Mouse (Mus musculus): Measurements from ENCODE around the gene Pitpnm3. TPM values are rescaled to one million over a fixed set of nuclear protein-coding genes. Genes with fewer than 3 reads are reported as not detected.

Pitpnm3 gene
- polyA plus RNA-seq, 1 experiment from 2014 or later, result 0.41 TPM

GRCm38 (mm10) chr11:72155981-72156428, 20.4 kb upstream of the Pitpnm3 start:
- Histone ChIP-seq H3K4me2 (no peak overlapping the region), H3K4me1 (peaks cover 12% of the 10 kb centered on the region), H3K9me3 (no peaks in the 10 kb centered on the region), H3K9ac (no peak overlapping the region), H3K27ac (no peak overlapping the region), H3K4me3 (replicated peaks) (no peak overlapping the region), H3K27me3 (no peaks in the 10 kb centered on the region), H3K36me3 (replicated peaks) (peaks cover 57% of the 10 kb centered on the region)
- ATAC-seq (ENCODE audit: low FRiP score), result no peak
- 84% methylated on average over 4 of the region's 4 CpGs for WGBS

GRCm38 (mm10) chr11:72155186-72155980, 19.8 kb upstream of the Pitpnm3 start:
- Histone ChIP-seq H3K36me3 (replicated peaks) (peaks cover 57% of the 10 kb centered on the region), H3K9me3 (no peaks in the 10 kb centered on the region), H3K4me1 (peaks cover 12% of the 10 kb centered on the region), H3K4me3 (replicated peaks) (no peak overlapping the region), H3K27me3 (no peaks in the 10 kb centered on the region), H3K9ac (no peak overlapping the region), H3K4me2 (no peak overlapping the region), H3K27ac (peak overlapping the region; percentile 59)
- ATAC-seq (ENCODE audit: low FRiP score), result no peak
- 63% methylated on average over 11 of the region's 11 CpGs for WGBS

GRCm38 (mm10) chr11:72153122-72153862, 17.7 kb upstream of the Pitpnm3 start:
- H3K27me3 ChIP-seq, result no peaks in the 10 kb centered on the region
- no peaks in the 10 kb centered on the region for H3K9me3 ChIP-seq
- H3K9ac ChIP-seq, result no peak overlapping the region
- ATAC-seq (ENCODE audit: low FRiP score), result no peak
- 82% methylated on average over 12 of the region's 12 CpGs for WGBS
- peaks cover 44% of the 10 kb centered on the region for H3K36me3 ChIP-seq (replicated peaks)
- H3K4me3 ChIP-seq (replicated peaks), result no peak overlapping the region
- H3K4me2 ChIP-seq, result no peak overlapping the region
- H3K4me1 ChIP-seq, result peaks cover 19% of the 10 kb centered on the region
- no peak overlapping the region for H3K27ac ChIP-seq

GRCm38 (mm10) chr11:72151120-72151519, 15.5 kb upstream of the Pitpnm3 start:
- 42% methylated on average over 2 of the region's 2 CpGs for WGBS
- H3K4me2 ChIP-seq, result no peak overlapping the region
- peaks cover 31% of the 10 kb centered on the region for H3K4me1 ChIP-seq
- H3K4me3 ChIP-seq (replicated peaks), result no peak overlapping the region
- 0 out of 2 replicates have a peak, but pooled peaks cover 3% of the 10 kb centered on the region for H3K27me3 ChIP-seq
- peaks cover 26% of the 10 kb centered on the region for H3K36me3 ChIP-seq (replicated peaks)
- no peak for ATAC-seq (ENCODE audit: low FRiP score)
- H3K27ac ChIP-seq, result no peak overlapping the region
- H3K9ac ChIP-seq, result no peak overlapping the region
- H3K9me3 ChIP-seq, result no peaks in the 10 kb centered on the region

GRCm38 (mm10) chr11:72147910-72148309, 12.3 kb upstream of the Pitpnm3 start:
- WGBS, result 14% methylated on average over 3 of the region's 3 CpGs
- H3K27ac ChIP-seq, result peak overlapping the region; percentile 25; the same call in 1 of the 2 replicates
- H3K4me1 ChIP-seq, result peaks cover 34% of the 10 kb centered on the region
- H3K4me2 ChIP-seq, result no peak overlapping the region
- H3K4me3 ChIP-seq (replicated peaks), result no peak overlapping the region
- peak; percentile 70; the same call in 1 of the 2 replicates for ATAC-seq (ENCODE audit: low FRiP score)
- H3K9me3 ChIP-seq, result no peaks in the 10 kb centered on the region
- no peak overlapping the region for H3K9ac ChIP-seq
- H3K27me3 ChIP-seq, result peaks cover 25% of the 10 kb centered on the region
- H3K36me3 ChIP-seq (replicated peaks), result peaks cover 3% of the 10 kb centered on the region; the same call in 1 of the 2 replicates

- Histone ChIP-seq H3K27ac (no peak overlapping the region), H3K4me2 (no peak overlapping the region), H3K4me3 (replicated peaks) (no peak overlapping the region), H3K9me3 (no peaks in the 10 kb centered on the region), H3K4me1 (peaks cover 36% of the 10 kb centered on the region), H3K9ac (no peak overlapping the region), H3K36me3 (replicated peaks) (no peaks in the 10 kb centered on the region), H3K27me3 (peaks cover 42% of the 10 kb centered on the region)
- ATAC-seq (ENCODE audit: low FRiP score), result no peak
- WGBS, result 81% methylated on average over 1 of the region's 1 CpGs
Observed at GRCm38 (mm10) chr11:72145877-72146248, 10.3 kb upstream of the Pitpnm3 start.

- Histone ChIP-seq H3K4me2 (no peak overlapping the region), H3K4me1 (peaks cover 36% of the 10 kb centered on the region), H3K27ac (no peak overlapping the region), H3K36me3 (replicated peaks) (no peaks in the 10 kb centered on the region), H3K9ac (no peak overlapping the region), H3K27me3 (peaks cover 42% of the 10 kb centered on the region), H3K9me3 (no peaks in the 10 kb centered on the region), H3K4me3 (replicated peaks) (no peak overlapping the region)
- WGBS, result 12% methylated on average over 2 of the region's 2 CpGs
- ATAC-seq (ENCODE audit: low FRiP score), result no peak
Observed at GRCm38 (mm10) chr11:72145182-72145876, 9.8 kb upstream of the Pitpnm3 start.

- Histone ChIP-seq H3K9ac (no peak overlapping the region), H3K36me3 (replicated peaks) (no peaks in the 10 kb centered on the region), H3K9me3 (no peaks in the 10 kb centered on the region), H3K27ac (no peak overlapping the region), H3K4me1 (peaks cover 26% of the 10 kb centered on the region), H3K27me3 (peaks cover 60% of the 10 kb centered on the region), H3K4me3 (replicated peaks) (no peak overlapping the region), H3K4me2 (no peak overlapping the region)
- ATAC-seq (ENCODE audit: low FRiP score), result no peak
- 48% methylated on average over 10 of the region's 10 CpGs for WGBS
Observed at GRCm38 (mm10) chr11:72142889-72143288, 7.3 kb upstream of the Pitpnm3 start.

GRCm38 (mm10) chr11:72140198-72140597, 4.6 kb upstream of the Pitpnm3 start:
- no peak overlapping the region for H3K9ac ChIP-seq
- H3K27me3 ChIP-seq, result peaks cover 84% of the 10 kb centered on the region
- no peak overlapping the region for H3K4me3 ChIP-seq (replicated peaks)
- H3K9me3 ChIP-seq, result no peaks in the 10 kb centered on the region
- peaks cover 21% of the 10 kb centered on the region for H3K4me1 ChIP-seq
- WGBS, result 75% methylated on average over 6 of the region's 6 CpGs
- no peak for ATAC-seq (ENCODE audit: low FRiP score)
- no peaks in the 10 kb centered on the region for H3K36me3 ChIP-seq (replicated peaks)
- H3K4me2 ChIP-seq, result no peak overlapping the region
- no peak overlapping the region for H3K27ac ChIP-seq

- Histone ChIP-seq H3K36me3 (replicated peaks) (no peaks in the 10 kb centered on the region), H3K4me2 (peak overlapping the region; percentile 100), H3K9ac (peak overlapping the region; percentile 71), H3K4me3 (replicated peaks) (peak overlapping the region; percentile 65), H3K4me1 (peaks cover 14% of the 10 kb centered on the region), H3K27ac (no peak overlapping the region), H3K27me3 (peaks cover 87% of the 10 kb centered on the region), H3K9me3 (no peaks in the 10 kb centered on the region)
- ATAC-seq (ENCODE audit: low FRiP score), result no peak
- WGBS, result 17% methylated on average over 11 of the region's 11 CpGs
Observed at GRCm38 (mm10) chr11:72136231-72136982, 829 bp upstream of the Pitpnm3 start.

GRCm38 (mm10) chr11:72134536-72135382, 819 bp downstream of the Pitpnm3 start:
- Histone ChIP-seq H3K27ac (no peak overlapping the region), H3K27me3 (peaks cover 97% of the 10 kb centered on the region), H3K9me3 (no peaks in the 10 kb centered on the region), H3K4me2 (peak overlapping the region; percentile 100), H3K4me3 (replicated peaks) (peak overlapping the region; percentile 65), H3K9ac (peak overlapping the region; percentile 71), H3K36me3 (replicated peaks) (no peaks in the 10 kb centered on the region), H3K4me1 (peaks cover 20% of the 10 kb centered on the region)
- peak; percentile 37; the same call in 1 of the 2 replicates for ATAC-seq (ENCODE audit: low FRiP score)
- 18% methylated on average over 24 of the region's 24 CpGs for WGBS
